Mouse (Mus musculus) cerebellum, postnatal 25 days (tissue): ENCODE results near the gene Ctsf.
"Not testable (repeated sequence)": the region's sequence is repeated elsewhere in the genome, so short reads cannot be mapped to it uniquely, and the experiment has no call there.

Experiments used
- DNase-seq, 2 experiments: peaks; one replicate each; pipeline ENCODE4 v3.0.0; 2021; ENCODE audit warnings: mixed read lengths in 2 of 2

The Ctsf gene

DNA sequence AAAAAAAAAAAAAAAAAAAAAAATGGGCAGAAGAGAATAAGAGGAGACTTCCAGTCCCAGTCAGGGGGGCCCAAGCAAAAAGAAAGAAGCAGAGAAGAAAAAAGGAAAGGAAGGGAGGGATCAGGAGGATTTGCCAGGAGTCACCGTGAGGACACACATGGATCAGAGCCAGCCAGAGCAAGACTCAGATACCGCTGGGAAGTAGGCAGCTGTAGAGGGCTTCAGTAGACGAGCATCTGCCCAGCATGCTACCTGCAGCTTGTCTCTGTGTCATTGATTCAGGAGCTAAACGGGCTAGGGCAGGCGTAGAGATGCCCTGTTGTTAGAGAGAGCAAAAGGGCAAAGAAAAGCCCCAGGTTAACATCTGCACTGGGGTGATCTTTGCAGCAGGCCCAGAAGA, 4.6 kb upstream of the Ctsf start:
- no peak for DNase-seq

DNA sequence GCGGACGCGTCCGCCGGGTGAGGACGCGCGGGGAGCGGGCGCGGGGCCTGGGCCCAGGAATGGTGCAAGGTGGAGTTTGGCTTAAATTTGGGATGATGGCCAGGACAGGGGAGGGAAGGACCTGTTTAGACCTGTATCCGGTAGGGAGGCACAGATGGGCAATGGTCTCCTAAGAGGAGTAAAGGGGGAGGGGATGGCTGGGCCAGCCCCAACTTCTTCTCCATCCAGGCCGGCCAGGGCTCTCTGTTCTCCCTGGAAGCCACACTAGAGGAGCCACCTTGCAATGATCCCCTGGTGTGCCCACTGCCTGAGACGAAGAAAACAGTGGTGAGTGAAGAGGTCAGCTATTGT, 515 bp downstream of the Ctsf start:
- no peak for DNase-seq

DNA sequence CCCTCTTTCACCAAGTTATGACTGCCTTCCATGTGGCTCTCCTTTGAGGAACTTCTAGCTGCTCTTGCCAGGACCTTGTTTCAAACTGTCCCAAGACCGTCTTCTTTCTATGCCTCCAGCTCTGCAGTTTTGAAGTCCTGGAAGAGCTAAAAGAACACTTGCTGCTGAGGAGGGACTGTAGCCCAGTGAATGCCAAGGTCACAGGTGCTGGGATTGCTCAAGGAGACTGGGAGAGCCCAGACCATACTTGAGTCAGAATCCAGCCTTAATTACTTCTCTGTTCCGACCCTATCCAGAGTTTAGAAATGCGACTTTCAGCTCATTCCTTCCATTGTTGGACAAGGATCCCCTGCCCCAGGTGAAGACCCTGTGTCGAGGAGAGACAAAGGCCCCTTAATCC, 1.0 kb downstream of the Ctsf start:
- no peak for DNase-seq

DNA sequence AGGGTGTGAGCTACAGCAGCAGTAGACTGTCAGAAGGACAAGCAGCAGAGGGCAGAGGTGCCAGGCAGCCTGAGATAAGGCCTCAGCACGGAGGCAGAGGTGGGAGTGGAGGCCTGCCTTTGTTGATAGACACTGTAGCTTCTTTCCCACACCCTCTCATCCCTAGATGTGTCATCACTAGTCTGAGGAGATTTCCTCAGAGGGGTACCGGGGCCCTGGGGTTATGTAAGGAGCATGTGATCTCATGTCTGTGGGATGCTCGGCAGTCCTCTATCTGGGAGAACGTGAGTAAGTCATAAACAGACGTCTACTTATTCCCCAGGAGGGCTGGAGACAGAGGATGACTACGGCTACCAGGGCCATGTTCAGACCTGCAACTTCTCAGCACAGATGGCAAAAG, 4.2 kb downstream of the Ctsf start:
- no peak for DNase-seq

DNA sequence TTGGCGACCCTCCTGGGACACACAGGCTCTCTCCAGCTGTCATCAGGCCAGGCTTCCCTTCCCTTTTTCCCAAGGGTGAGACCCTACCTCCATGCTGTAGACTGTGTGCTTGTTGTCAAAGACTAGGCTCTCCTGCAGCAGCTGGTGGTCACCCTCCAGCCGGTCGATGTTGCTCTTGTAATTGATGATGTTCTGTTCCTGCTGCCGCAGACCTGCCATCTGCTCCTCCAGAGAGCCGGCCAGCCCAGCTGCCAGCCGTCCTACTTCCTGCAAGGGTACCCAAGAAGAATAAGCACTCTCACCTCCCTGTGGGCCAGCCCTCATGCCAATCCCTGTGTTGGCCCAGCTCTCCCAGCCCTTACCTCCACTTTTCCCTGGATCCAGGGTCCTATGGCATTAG, 8.1 kb downstream of the Ctsf start:
- DNase-seq: no peak

DNA sequence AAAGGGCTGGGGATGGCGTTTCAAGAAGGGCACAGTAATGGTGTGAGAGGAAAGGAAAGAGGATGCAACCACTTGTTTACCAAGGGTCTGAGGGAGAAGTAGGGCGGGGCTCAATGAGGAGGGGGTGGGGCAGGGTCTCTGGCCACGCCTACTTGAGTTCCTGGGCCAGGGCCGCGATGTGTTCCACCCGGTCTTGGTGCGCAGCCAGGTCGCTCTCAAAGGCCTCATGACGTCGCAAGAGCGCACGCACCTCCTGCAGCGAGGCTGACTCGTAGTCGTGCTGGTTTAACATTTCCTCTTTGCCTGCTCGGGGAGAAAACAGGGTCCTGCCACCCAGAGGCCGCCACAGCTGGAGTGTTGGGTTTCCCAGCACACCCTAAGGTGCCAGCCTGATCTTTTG, 10.2 kb downstream of the Ctsf start:
- peak in 1 of 2 experiments; percentile 44 for DNase-seq

DNA sequence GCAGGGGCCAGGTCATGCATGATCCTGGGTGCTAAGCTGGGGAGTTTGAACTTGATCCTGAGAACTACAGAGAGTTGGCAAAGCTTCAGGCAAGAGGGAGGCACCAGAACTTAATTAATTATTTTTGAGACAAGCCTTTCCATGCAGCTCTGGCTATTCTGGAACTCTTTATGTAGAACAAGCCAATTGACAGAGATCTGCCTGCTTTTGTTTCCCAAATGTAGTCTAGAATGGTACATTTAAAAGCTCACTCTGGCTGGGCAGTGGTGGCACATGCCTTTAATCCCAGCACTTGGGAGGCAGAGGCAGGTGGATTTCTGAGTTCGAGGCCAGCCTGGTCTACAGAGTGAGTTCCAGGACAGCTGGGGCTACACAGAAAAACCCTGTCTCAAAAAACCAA, 19.7 kb downstream of the Ctsf start:
- DNase-seq: not testable (repeated sequence)

DNA sequence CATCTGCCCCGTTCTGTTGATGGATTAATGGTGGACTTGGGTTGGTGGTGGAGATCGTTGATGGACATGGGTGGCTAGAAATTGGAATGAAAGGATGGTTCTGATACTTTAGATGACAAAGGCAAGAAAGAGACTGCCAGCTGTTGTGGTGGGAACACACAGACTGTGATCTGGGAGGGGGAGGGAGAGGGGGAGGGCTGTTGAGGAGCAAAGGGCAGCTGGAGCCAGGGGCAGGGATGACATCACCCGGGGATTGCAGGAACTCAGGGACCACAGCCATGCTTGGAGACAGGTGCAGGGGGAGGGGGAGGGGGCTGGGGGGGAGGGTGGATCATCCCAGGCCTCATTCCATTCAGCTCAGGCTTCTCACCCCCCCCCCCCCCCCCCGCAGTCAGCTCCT, 21.3 kb downstream of the Ctsf start:
- no peak for DNase-seq

DNA sequence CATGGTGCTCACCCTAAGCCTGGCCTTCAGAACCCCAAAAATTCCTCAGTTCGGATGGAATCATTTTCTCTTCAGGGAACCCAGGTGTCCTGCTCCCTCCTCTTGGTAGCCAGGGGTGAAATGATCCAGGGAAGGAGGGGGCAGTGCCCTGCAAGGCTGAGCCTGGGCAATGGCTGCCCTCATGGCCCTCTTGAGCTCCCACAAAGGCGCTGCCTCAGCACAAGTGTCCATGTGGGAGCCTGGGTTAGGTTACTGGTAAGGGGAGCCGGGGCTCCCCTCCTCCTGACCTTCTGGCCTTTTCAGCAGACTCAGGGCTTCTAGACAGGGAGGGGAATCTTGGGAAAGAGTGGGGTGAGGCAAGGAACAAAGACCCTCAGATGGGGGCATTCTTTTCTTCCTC, 21.8 kb downstream of the Ctsf start:
- DNase-seq: no peak

DNA sequence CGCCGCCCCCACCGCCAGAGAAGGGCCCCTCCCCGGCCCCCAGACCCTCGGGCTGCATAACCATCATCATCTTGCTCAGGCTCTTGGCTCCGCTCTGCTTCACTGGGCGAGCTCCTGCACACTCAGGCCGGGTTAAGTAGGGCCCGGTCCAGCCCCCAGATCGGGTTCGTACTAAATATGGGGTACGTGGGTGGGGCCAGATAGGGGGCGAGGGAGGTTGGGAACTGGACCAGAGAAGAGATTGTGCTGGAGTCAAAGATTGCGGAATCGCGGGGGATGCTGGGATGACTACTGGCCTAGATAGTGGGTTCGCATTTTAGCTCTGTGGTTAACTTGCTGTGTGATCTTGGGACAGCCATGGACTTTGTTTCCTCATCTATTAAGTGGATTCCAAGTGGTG, 22.9 kb downstream of the Ctsf start, which contains the start of gene Actn3:
Gene Actn3, minus strand, starts transcription at position 125 of the 400 bp plus-strand sequence.
- DNase-seq: peak in 1 of 2 experiments; percentile 20

DNA sequence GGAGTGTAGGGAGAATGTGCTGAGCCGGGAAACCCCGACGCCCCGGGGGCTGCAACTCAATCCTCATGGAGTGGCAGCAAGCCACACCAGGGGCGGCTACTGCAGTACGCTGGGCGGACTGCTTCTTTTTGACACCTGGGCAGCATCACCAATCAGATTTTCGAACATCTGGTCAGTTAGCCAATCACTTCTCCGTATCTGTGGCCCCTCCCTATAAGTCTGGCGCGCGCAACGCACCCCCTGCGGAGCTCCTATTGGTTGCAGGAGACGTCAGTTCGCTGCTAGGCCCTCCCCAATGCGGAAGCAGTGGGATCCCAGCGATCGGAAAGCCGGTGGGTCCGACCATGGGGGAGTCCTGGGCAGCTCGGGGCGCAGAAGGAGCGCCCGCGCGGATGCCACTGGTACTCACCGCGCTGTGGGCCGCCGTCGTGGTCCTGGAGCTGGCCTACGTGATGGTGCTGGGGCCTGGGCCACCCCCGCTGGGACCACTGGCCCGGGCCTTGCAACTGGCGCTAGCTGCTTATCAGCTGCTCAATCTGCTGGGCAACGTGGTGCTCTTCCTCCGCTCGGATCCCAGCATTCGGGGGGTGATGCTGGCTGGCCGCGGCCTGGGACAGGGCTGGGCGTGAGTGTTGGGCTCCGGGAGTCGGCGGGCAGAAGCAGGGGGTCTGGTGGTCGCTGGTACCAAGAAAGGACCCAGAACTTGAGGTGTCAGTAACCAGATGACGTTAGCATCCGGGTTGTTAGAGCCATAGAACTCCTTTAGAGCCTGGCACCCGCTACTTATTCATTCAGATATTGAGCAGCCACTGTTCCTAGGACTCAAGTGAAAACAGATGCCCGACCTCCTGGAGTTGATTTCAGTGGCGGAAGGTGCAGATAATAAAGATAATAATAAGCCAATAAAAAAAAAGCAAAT, 23.7 kb downstream of the Ctsf start, which contains the start of gene Zdhhc24:
Gene Zdhhc24, plus strand, starts transcription at position 264 of the 919 bp plus-strand sequence.
- peak; percentile 97 for DNase-seq

DNA sequence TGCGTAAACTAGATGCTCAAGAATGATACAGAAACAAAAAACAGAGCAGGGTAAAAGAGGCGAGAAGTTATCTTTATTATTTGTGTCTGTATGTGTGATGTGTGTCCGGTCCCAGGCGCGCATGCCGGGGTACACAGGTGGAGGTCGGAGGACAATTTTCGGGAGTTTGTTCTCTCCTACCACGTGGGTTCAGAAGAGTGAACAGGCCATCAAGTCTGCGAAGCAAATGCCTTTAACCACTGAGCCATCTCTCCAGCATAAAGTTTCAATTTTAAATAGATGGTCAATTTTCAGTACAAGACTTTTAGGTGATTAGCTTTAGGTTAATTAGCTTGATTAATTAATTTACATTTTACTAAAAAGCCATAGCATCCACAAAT, 24.4 kb downstream of the Ctsf start:
- no peak for DNase-seq

DNA sequence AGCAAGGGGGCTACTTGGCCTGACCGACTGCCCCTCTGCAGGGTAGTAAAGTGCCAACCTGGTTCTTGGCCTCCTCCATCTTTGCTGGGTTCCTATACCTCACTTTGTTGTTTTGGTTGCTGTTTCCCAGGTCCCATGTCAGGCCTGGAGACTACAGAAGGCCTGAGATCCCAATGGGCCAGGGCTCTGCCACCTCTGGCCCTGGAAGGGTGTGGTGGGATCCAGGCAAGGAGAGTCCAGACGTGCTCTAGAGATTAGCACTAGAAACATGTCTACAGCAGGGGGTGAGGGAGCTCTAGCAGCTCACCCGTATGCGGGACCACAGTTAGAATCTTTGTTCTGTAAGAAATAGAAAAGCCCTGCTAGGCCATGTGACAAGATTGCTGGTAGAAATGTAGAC, 29.0 kb downstream of the Ctsf start:
- no peak for DNase-seq

DNA sequence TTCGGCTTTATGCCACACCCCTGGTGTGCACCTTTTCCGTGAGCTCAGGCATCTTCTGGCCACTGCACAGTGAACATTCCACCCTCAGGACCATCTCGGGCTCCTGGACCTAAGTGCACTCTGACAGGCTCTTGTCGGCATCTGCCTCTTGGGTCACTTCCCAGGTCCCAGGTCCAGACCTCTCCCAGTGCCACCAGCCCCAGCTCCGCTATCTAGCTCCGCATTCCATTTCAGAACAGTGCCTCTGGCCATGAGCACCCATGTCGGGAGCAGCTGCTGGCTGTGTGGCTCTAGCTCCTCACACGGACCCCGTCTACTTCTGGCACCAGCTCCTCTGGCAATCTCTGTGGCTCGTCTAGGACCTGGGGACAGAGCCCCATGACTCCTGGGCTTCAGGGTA, 34.9 kb downstream of the Ctsf start:
- DNase-seq: no peak

DNA sequence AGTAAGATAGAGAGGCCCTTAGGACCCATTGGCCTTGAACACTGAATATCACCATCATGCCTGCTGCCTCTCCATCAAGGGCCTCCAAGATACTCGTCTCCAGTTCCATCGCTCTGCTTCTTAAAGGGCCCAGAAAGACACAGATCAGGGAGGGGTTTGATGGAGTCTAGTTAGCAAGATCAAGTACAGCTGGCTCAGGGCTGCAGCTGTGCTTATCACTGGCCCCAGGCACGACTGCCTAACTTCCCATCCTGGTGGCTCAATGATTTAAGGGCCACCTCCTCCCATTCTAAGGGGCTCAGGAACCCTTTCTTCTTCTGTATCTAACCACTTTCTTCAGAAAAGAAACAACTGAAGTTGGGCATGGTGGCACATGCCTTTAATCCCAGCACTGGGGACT, 36.9 kb downstream of the Ctsf start:
- no peak for DNase-seq

DNA sequence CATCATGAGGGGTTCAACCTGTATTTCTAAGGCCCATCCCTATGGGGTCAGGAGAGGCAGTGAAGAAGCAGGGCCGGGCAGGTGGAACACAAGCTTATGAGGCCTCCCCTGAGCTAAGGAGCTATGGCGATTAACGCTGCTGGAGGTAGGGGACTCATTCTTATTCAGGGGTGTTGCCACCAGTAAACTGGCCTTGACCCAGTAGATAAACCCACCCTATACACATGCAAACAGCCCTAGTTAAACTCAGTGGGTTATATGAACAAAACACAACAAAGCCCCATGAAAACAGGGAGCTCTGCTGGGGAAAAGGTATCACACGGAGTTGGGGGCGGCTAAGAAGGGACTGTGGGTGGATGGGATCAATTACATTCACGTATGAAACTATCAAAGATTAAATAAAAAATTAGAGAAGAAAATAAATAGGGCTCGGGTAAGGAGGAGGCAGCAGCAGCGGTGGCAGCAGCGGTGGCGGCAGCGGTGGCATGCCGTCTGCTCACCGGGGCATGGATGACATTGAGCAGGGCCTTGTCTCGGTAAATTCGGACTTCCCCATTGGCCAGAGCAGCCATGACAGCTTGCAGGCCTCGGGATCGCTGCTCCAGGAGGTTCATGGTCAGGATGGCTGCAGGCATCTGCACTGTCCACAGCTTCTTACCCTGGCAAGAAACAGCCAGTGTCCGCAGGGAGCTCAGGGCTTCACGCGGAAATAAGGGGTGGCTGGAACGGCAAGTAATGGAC, 42.0 kb downstream of the Ctsf start:
- no peak for DNase-seq

DNA sequence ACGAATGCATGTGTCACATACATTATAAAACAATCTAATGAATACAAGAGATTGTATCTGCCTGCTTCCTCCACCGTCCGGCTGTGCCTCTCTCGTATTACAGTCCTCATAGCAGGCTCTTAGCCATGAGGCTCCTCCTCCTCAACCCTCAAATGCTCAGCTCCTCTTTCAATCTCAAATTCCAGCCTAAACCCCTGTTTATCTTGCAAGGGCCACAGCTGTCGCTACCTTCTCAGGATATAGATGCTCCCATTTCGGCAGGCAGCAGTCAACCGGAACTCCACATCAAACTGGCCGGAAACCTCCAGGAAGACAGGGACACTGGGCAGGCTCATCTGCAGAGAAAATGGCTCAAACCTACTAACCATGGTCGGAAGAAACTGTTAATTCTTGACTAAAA, 44.0 kb downstream of the Ctsf start:
- no peak for DNase-seq

DNA sequence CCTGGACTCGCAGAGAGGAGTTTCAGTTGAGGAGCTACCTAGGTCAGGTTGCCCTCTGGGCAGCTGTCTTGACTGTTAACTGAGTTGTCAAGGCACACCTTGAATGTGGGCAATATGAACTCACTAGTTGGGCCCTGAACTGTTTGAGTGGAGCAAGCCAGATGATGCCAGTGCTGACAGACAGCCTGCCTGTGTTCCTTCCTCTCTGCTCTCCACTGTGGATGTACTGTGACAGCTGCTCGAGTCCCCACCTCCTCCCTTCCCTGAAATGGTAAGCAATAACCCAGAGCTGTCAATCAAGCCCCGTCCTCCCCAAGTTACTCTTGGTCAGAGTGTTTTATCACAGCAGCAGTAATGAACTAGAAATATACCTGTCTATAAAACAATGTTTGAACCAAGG, 45.0 kb downstream of the Ctsf start:
- DNase-seq: no peak

DNA sequence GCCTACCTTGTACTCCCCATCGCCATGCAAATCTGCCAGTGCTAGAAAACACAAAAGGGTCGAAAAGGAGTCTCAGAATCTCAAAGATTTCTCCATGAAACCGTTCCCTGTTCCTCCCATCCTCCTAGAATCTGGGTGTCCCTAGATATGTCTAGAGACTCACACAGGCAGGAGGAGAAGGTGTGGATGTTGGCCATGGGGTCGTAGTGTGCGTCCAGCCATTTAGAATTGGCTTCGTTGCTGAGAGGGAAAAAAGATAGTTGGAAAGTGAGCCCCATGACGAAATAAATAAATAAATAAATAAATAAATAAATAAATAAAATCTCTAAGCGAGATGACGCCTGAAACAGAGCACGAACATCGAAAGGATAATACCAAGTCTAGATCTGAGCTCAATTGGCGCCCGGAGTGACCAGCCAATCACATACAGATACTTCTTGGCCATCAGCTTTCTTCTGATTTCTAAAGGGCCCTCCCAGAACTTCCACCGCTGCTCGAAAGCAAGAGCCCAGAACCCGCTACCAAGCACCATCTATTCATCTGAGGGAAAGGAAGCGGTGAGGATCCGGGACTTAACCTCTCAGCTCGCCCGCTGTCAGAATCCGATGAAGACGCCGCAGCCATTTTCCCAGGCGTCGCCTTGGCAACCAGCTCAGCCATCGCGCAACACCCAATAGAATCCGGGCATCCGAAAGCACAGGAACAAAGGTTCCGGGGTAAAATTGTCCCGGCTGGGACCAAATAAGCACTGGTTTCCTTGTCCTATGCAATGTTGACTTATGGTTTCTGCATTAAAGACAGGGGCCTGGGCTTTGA, 51.3 kb downstream of the Ctsf start, which contains the start of gene Bbs1:
Gene Bbs1, minus strand, starts transcription at position 650 of the 816 bp plus-strand sequence.
- peak; percentile 86 to 87 for DNase-seq

DNA sequence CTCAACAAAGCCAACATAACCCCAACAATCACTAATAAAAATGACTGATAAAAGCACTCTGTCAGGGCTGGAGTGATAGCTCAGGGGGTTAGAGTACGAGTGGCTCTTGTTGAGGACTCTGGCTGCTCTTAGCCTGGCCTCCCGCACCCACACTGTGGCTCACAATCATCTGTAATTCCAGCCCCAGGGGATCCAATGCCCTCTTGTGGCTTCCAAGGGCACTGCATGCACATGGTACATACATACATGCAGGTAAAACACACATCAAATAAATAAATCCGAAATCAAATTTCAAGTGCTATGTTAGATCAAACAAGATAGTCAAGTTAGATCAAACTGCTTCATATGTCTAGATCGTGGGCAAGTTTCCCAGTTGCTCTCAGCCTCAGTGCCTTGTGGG, 53.2 kb downstream of the Ctsf start:
- peak in 1 of 2 experiments; percentile 47 for DNase-seq

DNA sequence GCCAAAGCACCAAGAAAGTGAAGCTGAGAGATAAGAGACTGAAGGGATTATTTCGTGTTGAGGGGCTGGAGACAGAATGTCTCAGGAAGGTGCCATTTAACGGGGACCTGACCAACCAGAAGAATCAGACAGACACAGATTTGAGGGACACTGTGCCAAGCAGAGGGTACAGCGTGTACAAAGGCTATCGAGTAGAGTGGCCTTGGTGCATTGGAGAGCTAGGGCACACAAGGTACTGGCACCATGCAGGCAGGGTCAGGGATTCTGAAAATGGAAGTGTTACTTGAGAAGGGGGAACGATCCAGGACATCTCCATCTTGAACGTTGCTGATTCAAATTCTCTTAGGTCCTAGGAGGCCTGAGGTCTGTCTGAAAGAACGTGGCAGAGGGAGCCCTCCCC, 54.4 kb downstream of the Ctsf start:
- DNase-seq: no peak
